Mouse (Mus musculus): ENCODE data around the gene Camk1g. TPM values are rescaled to one million over a fixed set of nuclear protein-coding genes. Genes with fewer than 3 reads are reported as not detected.

The Camk1g gene
- polyA plus RNA-seq, 1 experiment from 2014 or later, result 46.0 TPM

Other genes with a start within 250 kb of the Camk1g start
- 7.5 and 10.0 TPM in 2 replicates for gene Diexf, start 240.0 kb downstream of the Camk1g start, polyA plus RNA-seq (2014; fragmentation: Nextera tagmentation; extraction: Ambion mirVana)
- gene Irf6, start 217.2 kb downstream of the Camk1g start, polyA plus RNA-seq (2014; fragmentation: Nextera tagmentation; extraction: Ambion mirVana), result 0.53 and 0.92 TPM in 2 replicates
- gene A130010J15Rik, start 202.3 kb downstream of the Camk1g start, polyA plus RNA-seq (2014; fragmentation: Nextera tagmentation; extraction: Ambion mirVana), result 10.4 and 15.4 TPM in 2 replicates
- 0.32 and 1.4 TPM in 2 replicates for gene Traf3ip3, start 168.6 kb downstream of the Camk1g start, polyA plus RNA-seq (2014; fragmentation: Nextera tagmentation; extraction: Ambion mirVana)
- gene Lamb3, start 162.6 kb downstream of the Camk1g start, polyA plus RNA-seq (2014; fragmentation: Nextera tagmentation; extraction: Ambion mirVana), result 0.15 and 0.30 TPM in 2 replicates
- 0.22 TPM in 1 of 2 replicates, not detected in the other for gene Hsd11b1, start 106.2 kb downstream of the Camk1g start, polyA plus RNA-seq (2014; fragmentation: Nextera tagmentation; extraction: Ambion mirVana)
- gene G0s2, start 97.1 kb downstream of the Camk1g start, polyA plus RNA-seq (2014; fragmentation: Nextera tagmentation; extraction: Ambion mirVana), result 5.7 and 7.4 TPM in 2 replicates